Mouse (Mus musculus): ENCODE data around the gene Smtn. TPM values are rescaled to one million over a fixed set of nuclear protein-coding genes. Genes with fewer than 3 reads are reported as not detected.

Smtn gene
- total RNA-seq, 1 experiment: 17.3 TPM

- TF ChIP-seq ZC3H11A (IDR thresholded peaks at IDR 0.05; ENCODE audit: borderline replicate concordance, low read depth, low read length): no peak
- TF ChIP-seq CHD2 (IDR thresholded peaks at IDR 0.05; ENCODE audit: low read depth, low read length): no peak
- TF ChIP-seq HCFC1 (IDR thresholded peaks at IDR 0.05; ENCODE audit: borderline replicate concordance, insufficient read depth, low read length): no peak
- TF ChIP-seq MAFK (IDR thresholded peaks at IDR 0.05; ENCODE audit: insufficient read depth, low read depth, low read length): no peak
- H3K9me3 ChIP-seq (ENCODE audit: control insufficient read depth, insufficient read depth, low read depth, low read length): no peaks in the 10 kb centered on the region
- no peak overlapping the region for H3K27ac ChIP-seq (ENCODE audit: insufficient read depth, low read depth, low read length, poor library complexity, severe bottlenecking)
- H3K4me3 ChIP-seq (ENCODE audit: insufficient read depth in 1 of 2, low read depth in 1 of 2, low read length in 2 of 2, poor library complexity in 1 of 2, severe bottlenecking in 1 of 2): no peak overlapping the region
- no peaks in the 10 kb centered on the region for H3K36me3 ChIP-seq (ENCODE audit: control insufficient read depth, insufficient read depth, low read length, poor library complexity, severe bottlenecking)
- no peaks in the 10 kb centered on the region for H3K4me1 ChIP-seq (ENCODE audit: control insufficient read depth in 2 of 2, insufficient read depth in 2 of 2, low read length in 2 of 2, poor library complexity in 1 of 2)
- in situ Hi-C loops (cut with MboI; ENCODE audit: low sequenced_read_pairs in 2 of 2, unreplicated experiment in 2 of 2): no loop called here
- no peak overlapping the region for H3K9ac ChIP-seq (ENCODE audit: insufficient read depth, low read depth, low read length, poor library complexity, severe bottlenecking)
- no peak for DNase-seq (ENCODE audit: low read depth, low spot score)
Observed at GRCm38 (mm10) chr11:3508226-3508625, 32.2 kb downstream of the Smtn start.

- Histone ChIP-seq H3K9me3 (ENCODE audit: control insufficient read depth, insufficient read depth, low read depth, low read length) (no peaks in the 10 kb centered on the region), H3K36me3 (ENCODE audit: control insufficient read depth, insufficient read depth, low read length, poor library complexity, severe bottlenecking) (no peaks in the 10 kb centered on the region), H3K4me3 (ENCODE audit: insufficient read depth in 1 of 2, low read depth in 1 of 2, low read length in 2 of 2, poor library complexity in 1 of 2, severe bottlenecking in 1 of 2) (no peak overlapping the region), H3K4me1 (ENCODE audit: control insufficient read depth in 2 of 2, insufficient read depth in 2 of 2, low read length in 2 of 2, poor library complexity in 1 of 2) (peaks cover 0 to 3% of the 10 kb centered on the region in 2 experiments; a peak in 1 of 4 replicates), H3K9ac (ENCODE audit: insufficient read depth, low read depth, low read length, poor library complexity, severe bottlenecking) (no peak overlapping the region), H3K27ac (ENCODE audit: insufficient read depth, low read depth, low read length, poor library complexity, severe bottlenecking) (no peak overlapping the region)
- TF ChIP-seq HCFC1 (IDR thresholded peaks at IDR 0.05; ENCODE audit: borderline replicate concordance, insufficient read depth, low read length) (no peak), ZNF384 (IDR thresholded peaks at IDR 0.05; ENCODE audit: low read depth, low read length) (no peak), ZC3H11A (IDR thresholded peaks at IDR 0.05; ENCODE audit: borderline replicate concordance, low read depth, low read length) (no peak), MAFK (IDR thresholded peaks at IDR 0.05; ENCODE audit: insufficient read depth, low read depth, low read length) (no peak), CHD2 (IDR thresholded peaks at IDR 0.05; ENCODE audit: low read depth, low read length) (no peak)
- in situ Hi-C loops (cut with MboI; ENCODE audit: low sequenced_read_pairs in 2 of 2, unreplicated experiment in 2 of 2): no loop called here
- no peak for DNase-seq (ENCODE audit: low read depth, low spot score)
Observed at GRCm38 (mm10) chr11:3503755-3504693, 36.4 kb downstream of the Smtn start.

- H3K4me1 ChIP-seq (ENCODE audit: control insufficient read depth in 2 of 2, insufficient read depth in 2 of 2, low read length in 2 of 2, poor library complexity in 1 of 2): peaks cover 0 to 5% of the 10 kb centered on the region in 2 experiments; a peak in 1 of 4 replicates
- H3K36me3 ChIP-seq (ENCODE audit: control insufficient read depth, insufficient read depth, low read length, poor library complexity, severe bottlenecking): no peaks in the 10 kb centered on the region
- DNase-seq (ENCODE audit: low read depth, low spot score): no peak
- peak overlapping the region; percentile 54 to 56 for H3K4me3 ChIP-seq (ENCODE audit: insufficient read depth in 1 of 2, low read depth in 1 of 2, low read length in 2 of 2, poor library complexity in 1 of 2, severe bottlenecking in 1 of 2)
- in situ Hi-C loops (cut with MboI; ENCODE audit: low sequenced_read_pairs in 2 of 2, unreplicated experiment in 2 of 2): no loop called here
- TF ChIP-seq HCFC1 (IDR thresholded peaks at IDR 0.05; ENCODE audit: borderline replicate concordance, insufficient read depth, low read length): no peak
- TF ChIP-seq CHD2 (IDR thresholded peaks at IDR 0.05; ENCODE audit: low read depth, low read length): no peak
- no peak for TF ChIP-seq ZC3H11A (IDR thresholded peaks at IDR 0.05; ENCODE audit: borderline replicate concordance, low read depth, low read length)
- no peak for TF ChIP-seq ZNF384 (IDR thresholded peaks at IDR 0.05; ENCODE audit: low read depth, low read length)
- no peak for TF ChIP-seq MAFK (IDR thresholded peaks at IDR 0.05; ENCODE audit: insufficient read depth, low read depth, low read length)
- H3K9me3 ChIP-seq (ENCODE audit: control insufficient read depth, insufficient read depth, low read depth, low read length): no peaks in the 10 kb centered on the region
- no peak overlapping the region for H3K27ac ChIP-seq (ENCODE audit: insufficient read depth, low read depth, low read length, poor library complexity, severe bottlenecking)
- H3K9ac ChIP-seq (ENCODE audit: insufficient read depth, low read depth, low read length, poor library complexity, severe bottlenecking): peak overlapping the region; percentile 45; the same call in 1 of the 2 replicates
Observed at GRCm38 (mm10) chr11:3502459-3503072, 37.8 kb downstream of the Smtn start.

- Histone ChIP-seq H3K9me3 (ENCODE audit: control insufficient read depth, insufficient read depth, low read depth, low read length) (no peaks in the 10 kb centered on the region), H3K27ac (ENCODE audit: insufficient read depth, low read depth, low read length, poor library complexity, severe bottlenecking) (no peak overlapping the region), H3K4me1 (ENCODE audit: control insufficient read depth in 2 of 2, insufficient read depth in 2 of 2, low read length in 2 of 2, poor library complexity in 1 of 2) (peaks cover 0 to 5% of the 10 kb centered on the region in 2 experiments; a peak in 1 of 4 replicates), H3K36me3 (ENCODE audit: control insufficient read depth, insufficient read depth, low read length, poor library complexity, severe bottlenecking) (no peaks in the 10 kb centered on the region), H3K4me3 (ENCODE audit: insufficient read depth in 1 of 2, low read depth in 1 of 2, low read length in 2 of 2, poor library complexity in 1 of 2, severe bottlenecking in 1 of 2) (peak overlapping the region; percentile 54 to 56), H3K9ac (ENCODE audit: insufficient read depth, low read depth, low read length, poor library complexity, severe bottlenecking) (peak overlapping the region; percentile 45; the same call in 1 of the 2 replicates)
- no peak for TF ChIP-seq ZNF384 (IDR thresholded peaks at IDR 0.05; ENCODE audit: low read depth, low read length)
- TF ChIP-seq HCFC1 (IDR thresholded peaks at IDR 0.05; ENCODE audit: borderline replicate concordance, insufficient read depth, low read length): no peak
- TF ChIP-seq CHD2 (IDR thresholded peaks at IDR 0.05; ENCODE audit: low read depth, low read length): no peak
- TF ChIP-seq ZC3H11A (IDR thresholded peaks at IDR 0.05; ENCODE audit: borderline replicate concordance, low read depth, low read length): no peak
- no peak for TF ChIP-seq MAFK (IDR thresholded peaks at IDR 0.05; ENCODE audit: insufficient read depth, low read depth, low read length)
- DNase-seq (ENCODE audit: low read depth, low spot score): no peak
- in situ Hi-C loops (cut with MboI; ENCODE audit: low sequenced_read_pairs in 2 of 2, unreplicated experiment in 2 of 2): no loop called here
Observed at GRCm38 (mm10) chr11:3502057-3502456, 38.4 kb downstream of the Smtn start.
